8 mouse cellular contexts compared by ENCODE assay signal in the genomic region with DNA sequence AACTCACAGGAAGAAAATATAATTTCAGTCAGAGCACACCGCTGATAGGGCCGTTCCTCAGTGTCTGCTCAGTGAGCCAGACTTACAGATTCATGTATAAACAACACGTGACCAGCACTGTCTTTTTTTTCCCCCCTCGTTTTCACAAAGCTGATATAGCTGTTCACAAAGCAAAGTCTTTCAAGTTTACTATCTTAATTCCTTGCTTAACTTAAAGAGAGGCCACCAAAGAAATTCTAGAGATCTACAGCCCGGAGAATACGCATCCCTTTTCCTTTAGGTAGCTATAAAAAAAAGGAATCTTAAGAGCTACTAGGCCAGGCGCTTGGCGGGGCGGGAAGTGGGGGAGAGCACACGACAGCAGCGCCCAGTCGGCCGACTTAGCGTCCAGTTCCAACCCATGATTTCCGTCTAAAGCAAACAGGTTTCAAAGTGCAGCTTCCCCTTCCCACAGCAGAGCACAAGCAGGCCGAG. TPM values are rescaled to one million over a fixed set of nuclear protein-coding genes. Genes with fewer than 3 reads are reported as not detected.
DNase-seq lines count a peak whose midpoint lies in the region; ATAC-seq and TF ChIP-seq lines count a peak whose summit lies in the region.

No protein-coding gene starts in this region.

- under 1% methylated on average over 16 of the region's 16 CpGs for WGBS in forebrain, embryonic 15.5 days
- WGBS in liver, embryonic 13.5 days (ENCODE audit: insufficient replicate concordance): under 1% methylated on average over 16 of the region's 16 CpGs

- H3K27ac ChIP-seq in forebrain, embryonic 15.5 days (replicated peaks): peak overlapping the region; percentile 99
- H3K27ac ChIP-seq in liver, embryonic 13.5 days: peak overlapping the region; percentile 99

- peaks cover 36% of the 10 kb centered on the region for H3K4me1 ChIP-seq in forebrain, embryonic 15.5 days
- H3K4me1 ChIP-seq in liver, embryonic 13.5 days (replicated peaks): peaks cover 47% of the 10 kb centered on the region

- no peaks in the 10 kb centered on the region for H3K9me3 ChIP-seq in forebrain, embryonic 15.5 days
- no peaks in the 10 kb centered on the region for H3K9me3 ChIP-seq in liver, embryonic 13.5 days (replicated peaks)

- H3K79me2 ChIP-seq in myocyte (ENCODE audit: control insufficient read depth, insufficient read depth): peaks cover 53% of the 10 kb centered on the region

- no peak for TF ChIP-seq CTCF in brain, embryonic 14.5 days (IDR thresholded peaks at IDR 0.05; ENCODE audit: borderline replicate concordance, extremely low read depth, insufficient read depth, insufficient read length)

- H3K4me3 ChIP-seq in forebrain, embryonic 15.5 days: peak overlapping the region; percentile 94
- H3K4me3 ChIP-seq in liver, embryonic 13.5 days (replicated peaks): peak overlapping the region; percentile 89
- peak overlapping the region; percentile 56 for H3K4me3 ChIP-seq in myocyte

- TF ChIP-seq POLR2A in brain, embryonic 14.5 days (IDR thresholded peaks at IDR 0.05; ENCODE audit: borderline replicate concordance, extremely low read depth, insufficient read depth, insufficient read length, poor library complexity, severe bottlenecking): no peak
- no peak for TF ChIP-seq POLR2A in myocyte (IDR thresholded peaks at IDR 0.05; ENCODE audit: insufficient read length, low read depth)

- no peaks in the 10 kb centered on the region for H3K27me3 ChIP-seq in forebrain, embryonic 15.5 days
- no peaks in the 10 kb centered on the region for H3K27me3 ChIP-seq in liver, embryonic 13.5 days
- H3K27me3 ChIP-seq in myocyte (ENCODE audit: control insufficient read depth, insufficient read depth, insufficient read length): no peaks in the 10 kb centered on the region

- H3K36me3 ChIP-seq in forebrain, embryonic 15.5 days: no peaks in the 10 kb centered on the region
- H3K36me3 ChIP-seq in liver, embryonic 13.5 days: peaks cover 13% of the 10 kb centered on the region
- H3K36me3 ChIP-seq in myocyte (ENCODE audit: control insufficient read depth, insufficient read depth): no peaks in the 10 kb centered on the region

- peak overlapping the region; percentile 88 for H3K9ac ChIP-seq in forebrain, embryonic 15.5 days (replicated peaks)
- H3K9ac ChIP-seq in liver, embryonic 13.5 days: peak overlapping the region; percentile 95

- peak; percentile 24 for DNase-seq in right cerebral cortex, adult 18-20 months
- DNase-seq in right cerebral cortex, postnatal 36 days (ENCODE audit: low spot score in 2 of 2): no peak
- peak; percentile 80 for DNase-seq in brain, embryonic 14.5 days (ENCODE audit: low read depth)
- DNase-seq in hindlimb bud, embryonic 11.5 days (ENCODE audit: extremely low spot score, low read depth, low spot score): peak; percentile 31
- peak; percentile 40 for DNase-seq in liver, embryonic 13.5 days
- peak; percentile 55 for DNase-seq in testis, postnatal 10 days (ENCODE audit: low spot score)

- peak overlapping the region; percentile 67 for H3K4me2 ChIP-seq in forebrain, embryonic 15.5 days (replicated peaks)
- peak overlapping the region; percentile 87 for H3K4me2 ChIP-seq in liver, embryonic 13.5 days
- H3K4me2 ChIP-seq in myocyte (ENCODE audit: low read depth): peak overlapping the region; percentile 70

- H3ac ChIP-seq in myocyte (ENCODE audit: control insufficient read depth, insufficient read length): peak overlapping the region; percentile 82

- peak; percentile 26 for ATAC-seq in forebrain, embryonic 15.5 days (replicated peaks)
- peak; percentile 47 for ATAC-seq in liver, embryonic 13.5 days (ENCODE audit: low read depth)

TF ChIP-seq in myocyte, 11 proteins besides CTCF, POLR2A, EP300 and RAD21:
- no peak for TF ChIP-seq MAX (IDR thresholded peaks at IDR 0.05; ENCODE audit: low read depth)
- TF ChIP-seq MYOD1 (IDR thresholded peaks at IDR 0.05; ENCODE audit: control insufficient read depth in 1 of 3, insufficient read length in 2 of 3, low read depth in 2 of 3): no peak
- TF ChIP-seq REST (IDR thresholded peaks at IDR 0.05; ENCODE audit: insufficient read depth, insufficient read length): no peak
- TF ChIP-seq SRF (IDR thresholded peaks at IDR 0.05; ENCODE audit: control insufficient read depth, insufficient read length, low read depth): no peak
- peak; percentile 94 for TF ChIP-seq USF1 (IDR thresholded peaks at IDR 0.05; ENCODE audit: low read depth)
- TF ChIP-seq TCF3 (IDR thresholded peaks at IDR 0.05; ENCODE audit: insufficient read length, low read depth): no peak
- no peak for TF ChIP-seq CEBPB (IDR thresholded peaks at IDR 0.05; ENCODE audit: insufficient read depth, poor library complexity, severe bottlenecking)
- no peak for TF ChIP-seq E2F4 (IDR thresholded peaks at IDR 0.05; ENCODE audit: insufficient read depth)
- no peak for TF ChIP-seq POLR2AphosphoS2 (IDR thresholded peaks at IDR 0.05; ENCODE audit: insufficient read length, low read depth)

RNA-seq across cellular contexts. Expression of a gene that starts 0.9 kb away (rescaled TPM):
- 30.6 and 33.3 TPM in 2 replicates for polyA plus RNA-seq in brain, embryonic 14.5 days (2012; rRNA removed)
- 36.4 and 37.9 TPM in 2 replicates for polyA plus RNA-seq in forebrain, embryonic 15.5 days (2015; fragmentation: Nextera tagmentation; extraction: Ambion mirVana)
- 13.6 TPM in 2 replicates for polyA plus RNA-seq in liver, embryonic 13.5 days (2015; fragmentation: Nextera tagmentation; extraction: Ambion mirVana)
- 11.6 TPM for polyA plus RNA-seq in myocyte (2012; fragmentation: generic; extraction: Trizol)

RNA-seq across cellular contexts. Expression of a gene that starts 35.2 kb away (rescaled TPM):
- 25.2 and 37.5 TPM in 2 replicates for polyA plus RNA-seq in brain, embryonic 14.5 days (2012; rRNA removed)
- polyA plus RNA-seq in forebrain, embryonic 15.5 days (2015; fragmentation: Nextera tagmentation; extraction: Ambion mirVana): 27.7 and 30.6 TPM in 2 replicates
- polyA plus RNA-seq in liver, embryonic 13.5 days (2015; fragmentation: Nextera tagmentation; extraction: Ambion mirVana): 26.2 and 28.5 TPM in 2 replicates
- polyA plus RNA-seq in myocyte (2012; fragmentation: generic; extraction: Trizol): 91.6 TPM

Comparison
In these comparisons a context has a peak if more than half of its experiments do, and no peak if none do; other contexts are left out.
1. DNase-seq: peak in right cerebral cortex, adult 18-20 months (single experiment), brain, embryonic 14.5 days (single experiment), hindlimb bud, embryonic 11.5 days (single experiment), liver, embryonic 13.5 days (single experiment) and testis, postnatal 10 days (single experiment); none in right cerebral cortex, postnatal 36 days (0 of 2).
2. Peak in every context shown above with its lines, with median percentiles within 50 percentile points of each other: H3K4me2 ChIP-seq and H3K4me3 ChIP-seq.